Mouse (Mus musculus): ENCODE data around the gene Slc35g3.
A peak's percentile ranks its signal among the peaks of the same experiment; 100 is the strongest.

Gene Slc35g3

GRCm38 (mm10) chr11:69761868-69762267 lies at the start of gene Slc35g3:
TSS of gene Slc35g3 (minus strand) at chr11:69761968.
- DNase-seq (ENCODE audit: low spot score), result no peak

GRCm38 (mm10) chr11:69810280-69810679 lies 48.5 kb upstream of the Slc35g3 start:
- DNase-seq (ENCODE audit: low spot score), result no peak

- DNase-seq (ENCODE audit: low spot score), result no peak
Measured at GRCm38 (mm10) chr11:69807641-69808040, 45.9 kb upstream of the Slc35g3 start.

- DNase-seq (ENCODE audit: low spot score), result no peak
Measured at GRCm38 (mm10) chr11:69806378-69806777, 44.6 kb upstream of the Slc35g3 start.

GRCm38 (mm10) chr11:69804972-69805909 lies 43.5 kb upstream of the Slc35g3 start, which contains the start of gene Tmem102:
TSS of gene Tmem102 (minus strand) at chr11:69805624.
- DNase-seq (ENCODE audit: low spot score), result no peak

- DNase-seq (ENCODE audit: low spot score), result no peak
Measured at GRCm38 (mm10) chr11:69804652-69804940, 42.8 kb upstream of the Slc35g3 start.

- DNase-seq (ENCODE audit: low spot score), result no peak
Measured at GRCm38 (mm10) chr11:69803786-69804651, 42.3 kb upstream of the Slc35g3 start.

GRCm38 (mm10) chr11:69803328-69803727 lies 41.6 kb upstream of the Slc35g3 start:
- DNase-seq (ENCODE audit: low spot score), result no peak

- DNase-seq (ENCODE audit: low spot score), result no peak
Measured at GRCm38 (mm10) chr11:69802648-69803105, 40.9 kb upstream of the Slc35g3 start.

GRCm38 (mm10) chr11:69801379-69801977 lies 39.7 kb upstream of the Slc35g3 start, which contains the start of gene Fgf11:
TSS of gene Fgf11 (minus strand) at chr11:69801857.
- DNase-seq (ENCODE audit: low spot score), result no peak

GRCm38 (mm10) chr11:69800392-69801197 lies 38.8 kb upstream of the Slc35g3 start:
- no peak for DNase-seq (ENCODE audit: low spot score)

GRCm38 (mm10) chr11:69800138-69800391 lies 38.3 kb upstream of the Slc35g3 start:
- DNase-seq (ENCODE audit: low spot score), result no peak

GRCm38 (mm10) chr11:69799394-69800137 lies 37.8 kb upstream of the Slc35g3 start:
- no peak for DNase-seq (ENCODE audit: low spot score)

- DNase-seq (ENCODE audit: low spot score), result no peak
Measured at GRCm38 (mm10) chr11:69797924-69798323, 36.2 kb upstream of the Slc35g3 start.

GRCm38 (mm10) chr11:69795983-69796435 lies 34.2 kb upstream of the Slc35g3 start:
- no peak for DNase-seq (ENCODE audit: low spot score)

GRCm38 (mm10) chr11:69795168-69795982 lies 33.6 kb upstream of the Slc35g3 start, which contains the start of gene Chrnb1:
TSS of gene Chrnb1 (minus strand) at chr11:69795943.
- peak; percentile 90 for DNase-seq (ENCODE audit: low spot score)

GRCm38 (mm10) chr11:69793429-69793828 lies 31.7 kb upstream of the Slc35g3 start:
- DNase-seq (ENCODE audit: low spot score), result no peak

- DNase-seq (ENCODE audit: low spot score), result no peak
Measured at GRCm38 (mm10) chr11:69791420-69791819, 29.7 kb upstream of the Slc35g3 start.

- no peak for DNase-seq (ENCODE audit: low spot score)
Measured at GRCm38 (mm10) chr11:69789431-69789830, 27.7 kb upstream of the Slc35g3 start.

GRCm38 (mm10) chr11:69787306-69787705 lies 25.5 kb upstream of the Slc35g3 start:
- DNase-seq (ENCODE audit: low spot score), result no peak
